Comparison of ENCODE assay signal across 8 mouse cellular contexts in genomic region chr3:57576056-57576824, GRCm38 (mm10). TPM values are rescaled to one million over a fixed set of nuclear protein-coding genes. Genes with fewer than 3 reads are reported as not detected.
DNase-seq lines count a peak whose midpoint lies in the region; ATAC-seq and TF ChIP-seq lines count a peak whose summit lies in the region.

No protein-coding gene starts in this region.

- peak; percentile 46 for DNase-seq in ovary, adult 18-20 months (ENCODE audit: low spot score)
- DNase-seq in ovary, postnatal 14 days (ENCODE audit: low spot score) = no peak
- peak; percentile 81 for DNase-seq in embryo, embryonic 9.5 days (ENCODE audit: extremely low spot score)
- DNase-seq in kidney, adult 8-10 months = peak; percentile 64 to 66
- DNase-seq in liver, postnatal 0 days = peak; percentile 42
- DNase-seq in ovary, postnatal 10 days (ENCODE audit: low spot score) = peak; percentile 39
- no peak for DNase-seq in T-cell, adult 2 months (ENCODE audit: low spot score)

- no peaks in the 10 kb centered on the region for H3K4me1 ChIP-seq in liver, postnatal 0 days (ENCODE audit: insufficient read depth)

- no peaks in the 10 kb centered on the region for H3K36me3 ChIP-seq in liver, postnatal 0 days (replicated peaks; ENCODE audit: insufficient read depth, low read length)

- no peaks in the 10 kb centered on the region for H3K9me3 ChIP-seq in liver, postnatal 0 days (ENCODE audit: low read length)

- peak overlapping the region; percentile 86 for H3K27ac ChIP-seq in liver, postnatal 0 days (ENCODE audit: low read depth)

- peak overlapping the region; percentile 72 for H3K4me2 ChIP-seq in liver, postnatal 0 days (ENCODE audit: low read depth, low read length)

- TF ChIP-seq CTCF in liver, postnatal 0 days (IDR thresholded peaks at IDR 0.05; ENCODE audit: low read depth) = peak; percentile 38; the same call in 1 of the 2 replicates

- WGBS in liver, postnatal 0 days (ENCODE audit: insufficient replicate concordance) = 2% methylated on average over 35 of the region's 35 CpGs

- peak; percentile 33 for ATAC-seq in granulocyte monocyte progenitor cell, adult 5-6 weeks (replicated peaks; ENCODE audit: poor library complexity, severe bottlenecking)
- peak; percentile 56 for ATAC-seq in liver, postnatal 0 days

- peaks cover 28% of the 10 kb centered on the region for H3K27me3 ChIP-seq in liver, postnatal 0 days (ENCODE audit: insufficient read depth, low read length)

- peak overlapping the region; percentile 68 for H3K4me3 ChIP-seq in liver, postnatal 0 days (ENCODE audit: low read depth, low read length)

- H3K9ac ChIP-seq in liver, postnatal 0 days (replicated peaks) = peak overlapping the region; percentile 68

- TF ChIP-seq EP300 in liver, postnatal 0 days (IDR thresholded peaks at IDR 0.05; ENCODE audit: low read depth) = no peak

RNA-seq across cellular contexts. Expression of gene Wwtr1, which starts 0.5 kb away (rescaled TPM):
- not detected in 2 replicates for total RNA-seq in granulocyte monocyte progenitor cell, adult 5-6 weeks (2014; fragmentation: Nextera tagmentation)
- not detected in 2 replicates for total RNA-seq in granulocyte monocyte progenitor cell, adult 5-6 weeks (2017)
- 2.7 TPM in 2 replicates for polyA plus RNA-seq in liver, postnatal 0 days (2015; fragmentation: Nextera tagmentation; extraction: Ambion mirVana)

Comparison
In these comparisons a context has a peak if more than half of its experiments do, and no peak if none do; other contexts are left out.
1. DNase-seq: peak in ovary, adult 18-20 months (single experiment), embryo, embryonic 9.5 days (single experiment), kidney, adult 8-10 months (2 of 2), liver, postnatal 0 days (single experiment) and ovary, postnatal 10 days (single experiment); none in ovary, postnatal 14 days (single experiment) and T-cell, adult 2 months (single experiment).